Comparison of ENCODE assay signal across 8 mouse cellular contexts in the genomic region with DNA sequence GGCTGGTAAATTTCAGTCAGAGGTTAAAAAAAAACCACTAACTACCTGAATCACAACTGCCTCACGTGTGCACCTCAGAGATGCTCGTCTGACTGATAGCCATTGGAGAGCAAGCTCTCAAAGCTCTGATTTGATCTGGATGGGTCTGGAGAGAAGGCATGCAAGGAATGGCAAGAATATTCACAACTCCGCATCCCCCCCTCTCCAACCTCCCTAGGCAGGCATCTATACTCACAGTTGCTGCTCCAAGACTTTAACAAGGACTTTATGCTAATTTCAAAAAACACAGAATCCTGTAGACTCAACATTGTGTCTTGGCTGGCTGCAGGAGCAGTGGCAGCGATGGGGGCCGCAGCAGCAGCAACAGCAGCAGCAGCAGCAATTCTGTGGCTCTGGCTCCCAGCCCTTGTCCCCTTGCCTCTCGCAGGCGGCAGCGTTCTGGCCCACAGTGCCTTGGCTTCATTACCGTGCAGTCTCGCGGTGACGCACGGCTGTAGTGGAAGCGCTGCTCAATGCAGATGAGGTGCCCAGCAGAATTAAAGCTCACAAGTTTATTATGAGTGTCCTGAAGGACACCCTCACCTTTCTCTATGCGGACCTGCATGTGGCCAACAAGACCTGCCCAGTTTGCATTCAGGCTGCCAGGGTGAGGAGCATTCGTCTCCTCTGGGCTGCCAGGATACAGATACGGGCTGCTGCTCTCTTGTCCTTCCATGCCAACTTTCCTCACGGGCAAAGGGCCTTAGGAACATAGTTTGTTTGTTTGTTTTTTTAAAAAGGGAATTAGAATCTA.
DNase-seq lines count a peak whose midpoint lies in the region; ATAC-seq and TF ChIP-seq lines count a peak whose summit lies in the region.

No protein-coding gene starts in this region.

- peak overlapping the region; percentile 14 to 17; a peak in 1 of 4 replicates for H3K4me3 ChIP-seq in ES-E14 (ENCODE audit: insufficient read depth in 1 of 2, low read depth in 1 of 2, low read length in 2 of 2, poor library complexity in 1 of 2, severe bottlenecking in 1 of 2)
- no peak overlapping the region; the same call in 1 of the 2 replicates for H3K4me3 ChIP-seq in heart, embryonic 12.5 days

- no peaks in the 10 kb centered on the region for H3K27me3 ChIP-seq in heart, embryonic 12.5 days (replicated peaks)

- ATAC-seq in heart, embryonic 12.5 days (ENCODE audit: insufficient number of reproducible peaks, low FRiP score) = no peak

- H3K9ac ChIP-seq in ES-E14 (ENCODE audit: insufficient read depth, low read depth, low read length, poor library complexity, severe bottlenecking) = no peak overlapping the region
- 0 out of 2 replicates have a peak overlapping the region, but pooled peaks have one; percentile 31 for H3K9ac ChIP-seq in heart, embryonic 12.5 days

- H3K9me3 ChIP-seq in ES-E14 (ENCODE audit: control insufficient read depth, insufficient read depth, low read depth, low read length) = no peaks in the 10 kb centered on the region
- H3K9me3 ChIP-seq in heart, embryonic 12.5 days (replicated peaks) = no peaks in the 10 kb centered on the region

- WGBS in heart, embryonic 12.5 days = 46% methylated on average over 18 of the region's 18 CpGs

- peak; percentile 14 to 15 for DNase-seq in cerebellum, adult 18-20 months
- DNase-seq in cerebellum, adult 11-12 months = no peak
- no peak for DNase-seq in ES-E14 (ENCODE audit: low read depth, low spot score)
- peak; percentile 71 to 76 for DNase-seq in kidney, postnatal 36 days
- DNase-seq in right cerebral cortex, postnatal 4 days = peak; percentile 42
- DNase-seq in urinary bladder, postnatal 14 days (ENCODE audit: low spot score) = no peak
- no peak for DNase-seq in spleen, adult 18-20 months

- in situ Hi-C loops in ES-E14 (cut with MboI; ENCODE audit: low sequenced_read_pairs in 2 of 2, unreplicated experiment in 2 of 2) = no loop called here

- peaks cover 6 to 16% of the 10 kb centered on the region in 2 experiments; a peak in 3 of 4 replicates for H3K4me1 ChIP-seq in ES-E14 (ENCODE audit: control insufficient read depth in 2 of 2, insufficient read depth in 2 of 2, low read length in 2 of 2, poor library complexity in 1 of 2)
- H3K4me1 ChIP-seq in heart, embryonic 12.5 days (replicated peaks) = peaks cover 73% of the 10 kb centered on the region

- peak overlapping the region; percentile 56 for H3K4me2 ChIP-seq in heart, embryonic 12.5 days

- H3K36me3 ChIP-seq in ES-E14 (ENCODE audit: control insufficient read depth, insufficient read depth, low read length, poor library complexity, severe bottlenecking) = no peaks in the 10 kb centered on the region; the same call in 1 of the 2 replicates
- no peaks in the 10 kb centered on the region for H3K36me3 ChIP-seq in heart, embryonic 12.5 days

- no peak overlapping the region for H3K27ac ChIP-seq in ES-E14 (ENCODE audit: insufficient read depth, low read depth, low read length, poor library complexity, severe bottlenecking)
- H3K27ac ChIP-seq in heart, embryonic 12.5 days (ENCODE audit: poor library complexity, severe bottlenecking) = peak overlapping the region; percentile 80

TF ChIP-seq in ES-E14, 5 proteins besides CTCF, POLR2A, EP300 and RAD21:
- TF ChIP-seq MAFK (IDR thresholded peaks at IDR 0.05; ENCODE audit: insufficient read depth, low read depth, low read length) (no peak), ZC3H11A (IDR thresholded peaks at IDR 0.05; ENCODE audit: borderline replicate concordance, low read depth, low read length) (no peak), HCFC1 (IDR thresholded peaks at IDR 0.05; ENCODE audit: borderline replicate concordance, insufficient read depth, low read length) (no peak)

Comparison
In these comparisons a context has a peak if more than half of its experiments do, and no peak if none do; other contexts are left out.
1. DNase-seq: peak in cerebellum, adult 18-20 months (2 of 2), kidney, postnatal 36 days (2 of 2) and right cerebral cortex, postnatal 4 days (single experiment); none in cerebellum, adult 11-12 months (single experiment), ES-E14 (single experiment), urinary bladder, postnatal 14 days (single experiment) and spleen, adult 18-20 months (0 of 2).